Mouse (Mus musculus): Measurements from ENCODE around the gene Ensa. TPM values are rescaled to one million over a fixed set of nuclear protein-coding genes. Genes with fewer than 3 reads are reported as not detected.

Gene Ensa
- polyA plus RNA-seq, 1 experiment from 2014 or later, result 69.7 TPM

- no peaks in the 10 kb centered on the region for H3K27me3 ChIP-seq (ENCODE audit: control insufficient read depth, insufficient read depth, low read length)
- DNase-seq (ENCODE audit: low spot score) (peak; percentile 38), ATAC-seq (replicated peaks; ENCODE audit: insufficient number of reproducible peaks, low FRiP score, low TSS enrichment, low read depth) (no peak)
- peak overlapping the region; percentile 39 for H3K9ac ChIP-seq (replicated peaks; ENCODE audit: low read length)
- no peaks in the 10 kb centered on the region for H3K9me3 ChIP-seq (replicated peaks; ENCODE audit: control insufficient read depth, low read length)
- peaks cover 14% of the 10 kb centered on the region for H3K4me1 ChIP-seq (ENCODE audit: control insufficient read depth, insufficient read depth, low read length)
- no peak overlapping the region for H3K4me3 ChIP-seq (ENCODE audit: low read depth, low read length)
- H3K36me3 ChIP-seq (replicated peaks; ENCODE audit: control insufficient read depth, insufficient read depth, low read depth, low read length), result no peaks in the 10 kb centered on the region; the same call in 1 of the 2 replicates
- no peak overlapping the region; the same call in 1 of the 2 replicates for H3K4me2 ChIP-seq (ENCODE audit: low read depth, low read length)
- H3K27ac ChIP-seq (replicated peaks; ENCODE audit: low read depth, low read length), result peak overlapping the region; percentile 73; the same call in 1 of the 2 replicates
- WGBS, result 40% methylated on average over 10 of the region's 10 CpGs
These were observed 48.3 kb downstream of the Ensa start for GRCm38 (mm10) chr3:95672861-95673706.

- 13% methylated on average over 11 of the region's 11 CpGs for WGBS
- ATAC-seq (replicated peaks; ENCODE audit: insufficient number of reproducible peaks, low FRiP score, low TSS enrichment, low read depth), result peak; percentile 24
- Histone ChIP-seq H3K9ac (replicated peaks; ENCODE audit: low read length) (peak overlapping the region; percentile 39), H3K4me3 (ENCODE audit: low read depth, low read length) (no peak overlapping the region), H3K4me1 (ENCODE audit: control insufficient read depth, insufficient read depth, low read length) (peaks cover 14% of the 10 kb centered on the region), H3K27ac (replicated peaks; ENCODE audit: low read depth, low read length) (peak overlapping the region; percentile 73; the same call in 1 of the 2 replicates), H3K27me3 (ENCODE audit: control insufficient read depth, insufficient read depth, low read length) (no peaks in the 10 kb centered on the region), H3K4me2 (ENCODE audit: low read depth, low read length) (peak overlapping the region; percentile 11; the same call in 1 of the 2 replicates), H3K9me3 (replicated peaks; ENCODE audit: control insufficient read depth, low read length) (no peaks in the 10 kb centered on the region), H3K36me3 (replicated peaks; ENCODE audit: control insufficient read depth, insufficient read depth, low read depth, low read length) (no peaks in the 10 kb centered on the region; the same call in 1 of the 2 replicates)
- DNase-seq (ENCODE audit: low spot score), result no peak
These were observed 49.0 kb downstream of the Ensa start for GRCm38 (mm10) chr3:95673707-95674211.

- Histone ChIP-seq H3K4me3 (ENCODE audit: low read depth, low read length) (no peak overlapping the region), H3K4me2 (ENCODE audit: low read depth, low read length) (no peak overlapping the region; the same call in 1 of the 2 replicates), H3K27ac (replicated peaks; ENCODE audit: low read depth, low read length) (peak overlapping the region; percentile 73), H3K27me3 (ENCODE audit: control insufficient read depth, insufficient read depth, low read length) (no peaks in the 10 kb centered on the region), H3K4me1 (ENCODE audit: control insufficient read depth, insufficient read depth, low read length) (peaks cover 14% of the 10 kb centered on the region), H3K9ac (replicated peaks; ENCODE audit: low read length) (peak overlapping the region; percentile 39; the same call in 1 of the 2 replicates), H3K36me3 (replicated peaks; ENCODE audit: control insufficient read depth, insufficient read depth, low read depth, low read length) (no peaks in the 10 kb centered on the region; the same call in 1 of the 2 replicates), H3K9me3 (replicated peaks; ENCODE audit: control insufficient read depth, low read length) (no peaks in the 10 kb centered on the region)
- ATAC-seq (replicated peaks; ENCODE audit: insufficient number of reproducible peaks, low FRiP score, low TSS enrichment, low read depth) (peak; percentile 46), DNase-seq (ENCODE audit: low spot score) (peak; percentile 77)
- WGBS, result 15% methylated on average over 2 of the region's 2 CpGs
These were observed 49.4 kb downstream of the Ensa start for GRCm38 (mm10) chr3:95674236-95674635.

GRCm38 (mm10) chr3:95674812-95675211 lies 50.0 kb downstream of the Ensa start:
- Histone ChIP-seq H3K27ac (replicated peaks; ENCODE audit: low read depth, low read length) (peak overlapping the region; percentile 73), H3K36me3 (replicated peaks; ENCODE audit: control insufficient read depth, insufficient read depth, low read depth, low read length) (no peaks in the 10 kb centered on the region; the same call in 1 of the 2 replicates), H3K27me3 (ENCODE audit: control insufficient read depth, insufficient read depth, low read length) (no peaks in the 10 kb centered on the region), H3K4me3 (ENCODE audit: low read depth, low read length) (no peak overlapping the region), H3K4me1 (ENCODE audit: control insufficient read depth, insufficient read depth, low read length) (peaks cover 14% of the 10 kb centered on the region), H3K9me3 (replicated peaks; ENCODE audit: control insufficient read depth, low read length) (no peaks in the 10 kb centered on the region), H3K9ac (replicated peaks; ENCODE audit: low read length) (peak overlapping the region; percentile 32), H3K4me2 (ENCODE audit: low read depth, low read length) (no peak overlapping the region)
- no peak for DNase-seq (ENCODE audit: low spot score)
- ATAC-seq (replicated peaks; ENCODE audit: insufficient number of reproducible peaks, low FRiP score, low TSS enrichment, low read depth), result no peak
- 19% methylated on average over 6 of the region's 6 CpGs for WGBS

- Histone ChIP-seq H3K4me2 (ENCODE audit: low read depth, low read length) (no peak overlapping the region), H3K9me3 (replicated peaks; ENCODE audit: control insufficient read depth, low read length) (no peaks in the 10 kb centered on the region), H3K27me3 (ENCODE audit: control insufficient read depth, insufficient read depth, low read length) (no peaks in the 10 kb centered on the region), H3K9ac (replicated peaks; ENCODE audit: low read length) (peak overlapping the region; percentile 32), H3K36me3 (replicated peaks; ENCODE audit: control insufficient read depth, insufficient read depth, low read depth, low read length) (no peaks in the 10 kb centered on the region; the same call in 1 of the 2 replicates), H3K27ac (replicated peaks; ENCODE audit: low read depth, low read length) (peak overlapping the region; percentile 73; the same call in 1 of the 2 replicates), H3K4me1 (ENCODE audit: control insufficient read depth, insufficient read depth, low read length) (peaks cover 14% of the 10 kb centered on the region), H3K4me3 (ENCODE audit: low read depth, low read length) (no peak overlapping the region)
- DNase-seq (ENCODE audit: low spot score) (peak; percentile 83), ATAC-seq (replicated peaks; ENCODE audit: insufficient number of reproducible peaks, low FRiP score, low TSS enrichment, low read depth) (no peak)
- 24% methylated on average over 7 of the region's 8 CpGs for WGBS
These were observed 50.7 kb downstream of the Ensa start for GRCm38 (mm10) chr3:95675301-95676092.

GRCm38 (mm10) chr3:95676745-95677419 lies 52.1 kb downstream of the Ensa start:
- DNase-seq (ENCODE audit: low spot score) (peak; percentile 62), ATAC-seq (replicated peaks; ENCODE audit: insufficient number of reproducible peaks, low FRiP score, low TSS enrichment, low read depth) (no peak)
- Histone ChIP-seq H3K27me3 (ENCODE audit: control insufficient read depth, insufficient read depth, low read length) (no peaks in the 10 kb centered on the region), H3K4me3 (ENCODE audit: low read depth, low read length) (no peak overlapping the region), H3K9me3 (replicated peaks; ENCODE audit: control insufficient read depth, low read length) (no peaks in the 10 kb centered on the region), H3K4me1 (ENCODE audit: control insufficient read depth, insufficient read depth, low read length) (peaks cover 14% of the 10 kb centered on the region), H3K4me2 (ENCODE audit: low read depth, low read length) (no peak overlapping the region), H3K36me3 (replicated peaks; ENCODE audit: control insufficient read depth, insufficient read depth, low read depth, low read length) (no peaks in the 10 kb centered on the region; the same call in 1 of the 2 replicates), H3K9ac (replicated peaks; ENCODE audit: low read length) (no peak overlapping the region), H3K27ac (replicated peaks; ENCODE audit: low read depth, low read length) (no peak overlapping the region)
- WGBS, result 57% methylated on average over 15 of the region's 15 CpGs

- DNase-seq (ENCODE audit: low spot score), result no peak
- Histone ChIP-seq H3K27me3 (ENCODE audit: control insufficient read depth, insufficient read depth, low read length) (no peaks in the 10 kb centered on the region), H3K36me3 (replicated peaks; ENCODE audit: control insufficient read depth, insufficient read depth, low read depth, low read length) (no peaks in the 10 kb centered on the region; the same call in 1 of the 2 replicates), H3K9me3 (replicated peaks; ENCODE audit: control insufficient read depth, low read length) (no peaks in the 10 kb centered on the region), H3K27ac (replicated peaks; ENCODE audit: low read depth, low read length) (no peak overlapping the region), H3K4me1 (ENCODE audit: control insufficient read depth, insufficient read depth, low read length) (peaks cover 14% of the 10 kb centered on the region), H3K9ac (replicated peaks; ENCODE audit: low read length) (no peak overlapping the region), H3K4me3 (ENCODE audit: low read depth, low read length) (no peak overlapping the region), H3K4me2 (ENCODE audit: low read depth, low read length) (no peak overlapping the region)
- WGBS, result 85% methylated on average over 19 of the region's 19 CpGs
- no peak for ATAC-seq (replicated peaks; ENCODE audit: insufficient number of reproducible peaks, low FRiP score, low TSS enrichment, low read depth)
These were observed 52.8 kb downstream of the Ensa start for GRCm38 (mm10) chr3:95677420-95678090.

Measured in embryonic facial prominence, embryonic 11.5 days (tissue).